ENCODE assay signal across 21 mouse cellular contexts in the genomic region with DNA sequence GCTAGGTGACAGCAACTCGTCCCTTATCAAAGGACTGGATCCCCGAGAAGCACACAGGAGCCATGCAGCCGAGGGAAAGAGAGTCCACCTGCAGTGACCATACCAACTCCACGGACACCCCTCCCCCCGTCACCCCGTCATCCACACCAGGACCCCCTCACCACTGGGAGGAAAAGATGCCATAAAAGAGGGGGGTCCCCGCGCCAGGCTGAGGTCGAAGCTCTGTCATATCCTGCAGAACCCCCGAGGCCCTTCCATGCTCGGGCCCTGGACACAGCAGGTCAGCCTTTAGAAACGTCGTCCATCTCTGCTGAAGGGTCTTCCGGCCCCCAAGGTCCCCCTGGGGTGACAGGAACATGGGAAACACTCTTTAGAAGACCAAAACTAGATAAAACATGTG. TPM values are rescaled to one million over a fixed set of nuclear protein-coding genes. Genes with fewer than 3 reads are reported as not detected.
DNase-seq lines count a peak whose midpoint lies in the region; ATAC-seq and TF ChIP-seq lines count a peak whose summit lies in the region.
"Had no signal": no experiment of that assay in that cellular context is flagged by ENCODE, and none has a peak within 500 bp of the region (broad histone marks: within the 10 kb centered on the region; RNA-seq: fewer than 3 reads in every experiment).

No protein-coding gene starts in this region.

- no peak for ATAC-seq in hindbrain, postnatal 0 days
- no peak for ATAC-seq in hindbrain, embryonic 14.5 days (ENCODE audit: low FRiP score)
- ATAC-seq: CD4-positive, CD25-positive, alpha-beta regulatory T cell, adult 4 months had no signal

- peak overlapping the region; percentile 75; the same call in 1 of the 2 replicates for H3K27ac ChIP-seq in hindbrain, postnatal 0 days
- H3K27ac ChIP-seq in hindbrain, embryonic 14.5 days = no peak overlapping the region
- H3K27ac ChIP-seq: forebrain, embryonic 10.5 days; forebrain, embryonic 13.5 days; heart, adult 2 months; heart, embryonic 10.5 days; heart, embryonic 13.5 days; intestine, embryonic 15.5 days had no signal

- no peak for TF ChIP-seq CTCF in hindbrain, postnatal 0 days (IDR thresholded peaks at IDR 0.05; ENCODE audit: low read depth)

- H3K4me3 ChIP-seq in hindbrain, postnatal 0 days (ENCODE audit: low read length) = no peak overlapping the region
- H3K4me3 ChIP-seq in hindbrain, embryonic 14.5 days (replicated peaks; ENCODE audit: low read length) = no peak overlapping the region
- H3K4me3 ChIP-seq: forebrain, embryonic 10.5 days; forebrain, embryonic 13.5 days; heart, adult 2 months; heart, embryonic 10.5 days; heart, embryonic 13.5 days; hindbrain, embryonic 15.5 days; intestine, embryonic 15.5 days had no signal

- no peaks in the 10 kb centered on the region for H3K9me3 ChIP-seq in hindbrain, postnatal 0 days (ENCODE audit: low read length)
- no peaks in the 10 kb centered on the region for H3K9me3 ChIP-seq in hindbrain, embryonic 14.5 days (ENCODE audit: control insufficient read depth, low read length)
- H3K9me3 ChIP-seq: forebrain, embryonic 10.5 days; forebrain, embryonic 13.5 days; heart, embryonic 10.5 days; heart, embryonic 13.5 days; hindbrain, embryonic 15.5 days; intestine, embryonic 15.5 days had no signal

- no peaks in the 10 kb centered on the region for H3K27me3 ChIP-seq in hindbrain, postnatal 0 days (ENCODE audit: insufficient read depth, low read length)
- no peaks in the 10 kb centered on the region for H3K27me3 ChIP-seq in hindbrain, embryonic 14.5 days (ENCODE audit: control insufficient read depth, insufficient read depth, low read length)
- H3K27me3 ChIP-seq: forebrain, embryonic 13.5 days; hindbrain, embryonic 15.5 days; intestine, embryonic 15.5 days had no signal

- H3K4me2 ChIP-seq in hindbrain, postnatal 0 days (ENCODE audit: low read depth, low read length) = no peak overlapping the region
- no peak overlapping the region for H3K4me2 ChIP-seq in hindbrain, embryonic 14.5 days (replicated peaks)
- H3K4me2 ChIP-seq: forebrain, embryonic 13.5 days; heart, embryonic 13.5 days; hindbrain, embryonic 15.5 days; intestine, embryonic 15.5 days had no signal

- H3K9ac ChIP-seq in hindbrain, postnatal 0 days (replicated peaks; ENCODE audit: low read length) = no peak overlapping the region
- no peak overlapping the region for H3K9ac ChIP-seq in hindbrain, embryonic 14.5 days
- H3K9ac ChIP-seq: forebrain, embryonic 13.5 days; heart, embryonic 13.5 days; hindbrain, embryonic 15.5 days; intestine, embryonic 15.5 days had no signal

- no peaks in the 10 kb centered on the region; the same call in 1 of the 2 replicates for H3K36me3 ChIP-seq in hindbrain, postnatal 0 days (ENCODE audit: insufficient read depth, low read length)
- H3K36me3 ChIP-seq in hindbrain, embryonic 14.5 days (replicated peaks; ENCODE audit: control insufficient read depth, insufficient read depth) = peaks cover 58% of the 10 kb centered on the region
- H3K36me3 ChIP-seq: forebrain, embryonic 10.5 days; heart, embryonic 10.5 days; heart, embryonic 13.5 days; intestine, embryonic 15.5 days had no signal

- DNase-seq in cerebellum, adult 9-10 months = peak; percentile 57
- DNase-seq in cerebellum, adult 11 months = no peak
- DNase-seq in hindbrain, postnatal 0 days (ENCODE audit: low spot score) = no peak
- DNase-seq in hindbrain, embryonic 14.5 days (ENCODE audit: low spot score) = no peak
- peak; percentile 44 to 56 for DNase-seq in cerebellum, postnatal 14 days
- no peak for DNase-seq in thymus, postnatal 25 days

- H3K4me1 ChIP-seq in hindbrain, postnatal 0 days (ENCODE audit: insufficient read depth, low read length) = no peaks in the 10 kb centered on the region
- H3K4me1 ChIP-seq in hindbrain, embryonic 14.5 days (replicated peaks; ENCODE audit: control insufficient read depth, insufficient read depth, low read length) = no peaks in the 10 kb centered on the region
- H3K4me1 ChIP-seq: forebrain, embryonic 10.5 days; forebrain, embryonic 13.5 days; heart, embryonic 13.5 days; hindbrain, embryonic 15.5 days; intestine, embryonic 15.5 days had no signal

- WGBS in hindbrain, postnatal 0 days = 83% methylated on average over 14 of the region's 14 CpGs
- WGBS in hindbrain, embryonic 14.5 days = 87% methylated on average over 14 of the region's 14 CpGs

RNA-seq across cellular contexts. Expression of a gene that starts 21.2 kb away (rescaled TPM):
- total RNA-seq in hindbrain, postnatal 0 days (2014; rRNA removed) = 19.2 and 21.6 TPM in 2 replicates
- polyA plus RNA-seq in hindbrain, postnatal 0 days (2015; fragmentation: Nextera tagmentation; extraction: Ambion mirVana) = 18.1 and 19.4 TPM in 2 replicates
- 14.0 and 14.4 TPM in 2 replicates for polyA plus RNA-seq in hindbrain, embryonic 14.5 days (2014; fragmentation: Nextera tagmentation; extraction: Ambion mirVana)
- total RNA-seq: granulocyte monocyte progenitor cell, adult 5-6 weeks had no signal

RNA-seq across cellular contexts. Expression of a gene that starts 28.3 kb away (rescaled TPM):
- 0.16 TPM in 1 of 2 replicates, not detected in the other for total RNA-seq in hindbrain, postnatal 0 days (2014; rRNA removed)
- polyA plus RNA-seq in hindbrain, postnatal 0 days (2015; fragmentation: Nextera tagmentation; extraction: Ambion mirVana) = 0.24 and 0.38 TPM in 2 replicates
- 0.16 TPM in 1 of 2 replicates, not detected in the other for polyA plus RNA-seq in hindbrain, embryonic 14.5 days (2014; fragmentation: Nextera tagmentation; extraction: Ambion mirVana)
- total RNA-seq: adrenal gland, adult 2 months; adrenal gland, postnatal 14 days; gastrocnemius, adult 18-20 months; gastrocnemius, postnatal 36 days had no signal
- polyA plus RNA-seq: adrenal gland, adult 2 months; forebrain, embryonic 13.5 days; forebrain, embryonic 16.5 days; hindbrain, embryonic 11.5 days had no signal

Comparison
In these comparisons a context has a peak if more than half of its experiments do, and no peak if none do; other contexts are left out.
1. DNase-seq: peak in cerebellum, adult 9-10 months (single experiment) and cerebellum, postnatal 14 days (2 of 2); none in cerebellum, adult 11 months (single experiment), hindbrain, postnatal 0 days (single experiment), hindbrain, embryonic 14.5 days (single experiment) and thymus, postnatal 25 days (single experiment).